Mouse (Mus musculus) brain, embryonic 14.5 days (tissue): ENCODE data around the gene Abhd12. TPM values are rescaled to one million over a fixed set of nuclear protein-coding genes. Genes with fewer than 3 reads are reported as not detected.

Experiments used
- DNase-seq: peaks from one replicate; pipeline ENCODE4 v3.0.0-alpha.2; 2011; ENCODE audit warnings: low read depth
- CTCF ChIP-seq: fragments of 200-500 bp; IDR thresholded peaks from 2 replicates; pipeline ENCODE4 v1.5.1; 2012; ENCODE audit warnings: inconsistent platforms, mild to moderate bottlenecking, moderate library complexity, borderline replicate concordance; ENCODE audit not compliant: insufficient read depth, insufficient read length; ENCODE audit errors: extremely low read depth
- POLR2A ChIP-seq: fragments of 200-500 bp; IDR thresholded peaks from 2 replicates; pipeline ENCODE4 v1.6.1; 2012; ENCODE audit warnings: mild to moderate bottlenecking, inconsistent platforms, borderline replicate concordance; ENCODE audit not compliant: poor library complexity, insufficient read depth, insufficient read length, severe bottlenecking; ENCODE audit errors: extremely low read depth
- polyA plus RNA-seq: library from polyadenylated mRNA; depleted of rRNA; stranded (reverse); fragments of >200 nt; gene quantifications from 2 replicates; pipeline ENCODE4 v1.2.3, GENCODE M21; 2012; rRNA removed

The Abhd12 gene
- polyA plus RNA-seq, 1 experiment, result 76.2 TPM

- TF ChIP-seq POLR2A (no peak), CTCF (no peak)
- no peak for DNase-seq
Observed at GRCm38 (mm10) chr2:150782801-150783200, 121.7 kb downstream of the Abhd12 start.

Other genes with a start within 250 kb of the Abhd12 start
- gene Acss1, start 236.2 kb downstream of the Abhd12 start, polyA plus RNA-seq, result 22.8 and 28.0 TPM in 2 replicates
- 0.03 and 0.08 TPM in 2 replicates for gene Vsx1, start 215.4 kb downstream of the Abhd12 start, polyA plus RNA-seq
- 52.0 and 52.8 TPM in 2 replicates for gene Entpd6, start 155.7 kb downstream of the Abhd12 start, polyA plus RNA-seq
- gene Pygb, start 118.0 kb downstream of the Abhd12 start, polyA plus RNA-seq, result 56.6 and 75.8 TPM in 2 replicates
- 18.2 and 26.3 TPM in 2 replicates for gene Gins1, start 659 bp upstream of the Abhd12 start, polyA plus RNA-seq
- gene Ninl, start 134.6 kb upstream of the Abhd12 start, polyA plus RNA-seq, result 11.2 and 16.4 TPM in 2 replicates
- 12.7 and 14.0 TPM in 2 replicates for gene Nanp, start 134.7 kb upstream of the Abhd12 start, polyA plus RNA-seq
- gene Gm14151, start 187.6 kb upstream of the Abhd12 start, polyA plus RNA-seq, result not detected in 2 replicates
- not detected in 2 replicates for gene Gm14147, start 193.5 kb upstream of the Abhd12 start, polyA plus RNA-seq